Mouse (Mus musculus): ENCODE data around the gene Magohb.
"Not testable (repeated sequence)": the region's sequence is repeated elsewhere in the genome, so short reads cannot be mapped to it uniquely, and the experiment has no call there.

Magohb gene

DNA sequence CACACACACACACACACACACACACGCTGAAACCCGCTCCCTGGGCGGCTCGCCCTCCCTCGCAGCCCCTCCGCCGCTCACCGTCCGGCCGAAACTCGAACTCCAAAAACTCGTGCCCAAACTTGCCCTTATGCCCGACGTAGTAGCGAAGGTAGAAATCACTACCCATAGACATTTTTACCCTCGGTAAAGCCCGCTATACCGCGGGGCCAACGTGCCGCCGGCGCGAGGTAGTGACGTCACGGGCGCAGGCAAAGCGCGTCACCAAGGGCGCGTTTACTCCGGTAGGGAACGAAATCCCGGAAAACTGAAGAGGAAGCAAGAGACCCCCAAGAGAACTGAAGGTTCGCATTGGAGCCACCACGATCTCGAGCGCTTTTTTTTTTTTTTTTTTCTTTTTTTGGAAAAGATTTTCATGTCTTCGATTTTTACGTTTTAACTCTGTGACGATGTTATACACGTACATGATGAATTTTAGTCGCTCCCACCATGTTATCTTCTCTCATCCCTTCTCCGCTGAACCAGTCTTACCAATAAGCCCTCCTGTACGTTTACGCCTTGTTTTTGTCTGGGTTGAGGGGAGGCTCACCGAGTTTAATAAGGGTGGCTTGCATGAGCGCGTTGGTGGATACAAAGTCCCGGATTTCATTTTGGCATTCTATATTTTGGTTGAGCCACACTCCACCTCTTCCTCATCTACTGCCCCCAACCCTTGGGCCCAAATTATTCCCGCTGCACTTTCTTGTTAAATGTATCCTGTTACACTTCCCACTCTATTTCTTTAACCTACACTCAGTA is at the start of gene Magohb:
Magohb (minus strand) TSS at position 254 of the 798 bp plus-strand sequence.
- DNase-seq (ENCODE audit: low spot score in 2 of 2), result peak; percentile 77 to 89

GRCm38 (mm10) chr6:131340082-131340481 is 47.0 kb upstream of the Magohb start:
- no peak for DNase-seq (ENCODE audit: low spot score in 2 of 2)

GRCm38 (mm10) chr6:131339309-131339708 is 46.3 kb upstream of the Magohb start:
- no peak for DNase-seq (ENCODE audit: low spot score in 2 of 2)

DNA sequence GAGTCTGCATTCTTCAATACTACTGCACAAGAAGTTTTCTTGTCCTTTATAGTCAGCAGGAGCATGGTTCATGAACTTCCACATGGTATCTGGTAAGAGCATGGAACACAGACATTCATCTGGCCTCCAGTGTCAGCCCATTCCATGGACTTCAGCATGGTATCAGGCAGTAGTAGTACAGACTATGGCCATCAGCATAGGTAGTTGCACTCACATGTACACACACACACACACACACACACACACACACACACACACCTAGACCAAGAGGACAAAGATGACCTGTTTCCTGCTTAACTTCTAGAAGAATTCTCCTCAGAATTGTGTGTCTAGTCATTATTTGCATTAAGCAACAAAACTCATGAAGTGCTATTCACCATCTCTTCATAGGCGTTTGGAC is 45.7 kb upstream of the Magohb start:
- DNase-seq (ENCODE audit: low spot score in 2 of 2), result no peak

DNA sequence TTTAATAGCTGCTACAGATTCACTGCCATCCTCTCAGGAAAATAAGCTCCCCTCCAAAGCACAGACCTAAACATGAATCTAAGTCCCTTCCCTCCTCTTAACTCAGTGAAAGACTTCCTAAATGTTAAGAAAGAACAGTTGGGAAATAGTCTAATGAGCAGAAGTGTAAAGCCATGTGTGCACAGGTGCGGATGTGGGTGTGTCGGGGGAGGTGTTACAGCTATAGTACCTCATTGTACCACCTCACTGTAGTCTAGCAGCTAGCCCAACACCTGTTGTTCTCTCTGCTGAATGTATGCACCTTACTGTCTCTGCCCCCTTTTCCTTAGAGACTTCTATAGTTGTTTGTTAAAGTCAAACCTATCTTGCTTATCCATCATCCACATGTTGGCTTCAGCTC is 34.0 kb upstream of the Magohb start:
- DNase-seq (ENCODE audit: low spot score in 2 of 2), result no peak

DNA sequence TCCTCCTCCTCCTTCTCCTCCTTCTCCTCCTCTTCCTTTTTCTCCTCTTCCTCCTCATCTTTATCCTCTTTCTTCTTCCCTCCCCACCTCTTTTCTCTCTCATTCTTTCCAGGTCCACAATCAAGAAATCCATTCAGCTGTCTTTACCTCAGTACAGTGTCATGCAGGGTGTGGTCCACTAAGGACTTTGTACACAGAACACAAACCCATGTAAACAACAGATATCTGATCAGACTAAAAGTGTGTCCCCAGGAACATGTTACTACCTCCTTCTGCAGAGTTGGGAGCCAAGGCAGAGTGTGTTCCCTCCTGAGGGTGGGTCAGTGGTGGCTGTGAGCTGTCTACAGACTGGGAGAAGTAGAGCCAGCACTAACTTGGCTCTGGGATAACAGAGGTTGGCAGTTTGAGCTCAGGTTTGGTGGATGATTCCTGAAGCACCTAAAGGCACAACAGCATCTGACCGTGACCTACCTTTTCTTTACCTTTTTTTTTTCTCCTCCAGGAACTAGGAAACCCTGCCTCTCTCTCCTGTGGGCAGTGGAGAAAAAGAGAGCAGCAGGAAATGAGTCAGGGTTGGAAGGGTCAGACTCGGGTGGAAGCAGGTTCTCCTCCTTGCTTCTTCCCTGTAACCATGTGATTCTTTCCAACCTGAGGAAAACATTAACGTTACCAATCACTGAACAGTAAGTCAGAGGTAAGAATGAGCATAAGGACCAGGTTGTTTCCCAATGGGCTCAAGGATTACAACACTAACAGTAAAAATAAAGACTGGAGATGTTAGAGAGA is 29.0 kb upstream of the Magohb start:
- DNase-seq (ENCODE audit: low spot score in 2 of 2), result no peak

DNA sequence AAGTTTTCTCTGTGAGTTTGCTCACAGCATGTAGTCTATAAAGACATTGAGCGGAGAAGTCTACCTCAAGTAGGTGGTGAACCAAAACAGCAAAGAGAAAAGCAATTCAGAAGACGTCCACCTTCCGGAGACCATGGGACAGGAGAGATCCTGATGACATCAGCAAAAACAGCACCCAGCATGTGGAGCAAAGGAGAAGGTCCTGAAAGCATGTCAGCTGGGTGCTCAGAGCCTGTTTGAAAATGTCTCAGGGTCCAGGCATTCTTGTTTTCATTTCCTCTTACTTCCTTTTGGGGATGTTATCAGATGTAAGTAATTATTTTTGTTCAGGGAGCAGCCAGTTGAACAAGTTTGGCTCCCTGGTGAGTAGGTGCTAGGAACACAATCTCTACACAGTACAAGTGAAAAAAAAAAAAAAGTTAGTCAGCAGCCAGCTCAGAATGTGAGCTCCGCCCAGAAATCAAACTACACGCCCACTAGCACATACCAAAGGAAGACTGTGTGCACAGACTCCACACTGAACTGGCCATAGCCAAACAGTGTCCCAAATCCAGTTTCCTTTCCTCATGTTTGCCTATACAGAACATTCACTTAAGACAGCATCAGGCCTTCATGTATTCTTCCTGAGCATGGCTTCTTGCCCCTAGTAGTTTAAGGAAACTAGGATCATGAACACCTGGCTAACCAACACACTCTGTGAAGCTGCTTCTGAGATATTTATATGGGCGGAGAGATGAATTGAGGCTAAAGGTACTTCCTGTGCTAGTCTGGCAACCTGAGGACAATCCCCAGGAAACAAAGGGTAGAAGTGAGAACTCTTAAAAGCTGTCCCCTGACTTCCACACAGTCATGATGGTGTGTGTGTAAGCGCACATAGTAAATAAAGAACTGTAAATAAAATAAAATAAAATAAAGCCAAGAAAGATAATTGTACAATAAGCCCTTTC is 23.4 kb upstream of the Magohb start:
- no peak for DNase-seq (ENCODE audit: low spot score in 2 of 2)

GRCm38 (mm10) chr6:131308031-131308430 is 15.0 kb upstream of the Magohb start:
- no peak for DNase-seq (ENCODE audit: low spot score in 2 of 2)

DNA sequence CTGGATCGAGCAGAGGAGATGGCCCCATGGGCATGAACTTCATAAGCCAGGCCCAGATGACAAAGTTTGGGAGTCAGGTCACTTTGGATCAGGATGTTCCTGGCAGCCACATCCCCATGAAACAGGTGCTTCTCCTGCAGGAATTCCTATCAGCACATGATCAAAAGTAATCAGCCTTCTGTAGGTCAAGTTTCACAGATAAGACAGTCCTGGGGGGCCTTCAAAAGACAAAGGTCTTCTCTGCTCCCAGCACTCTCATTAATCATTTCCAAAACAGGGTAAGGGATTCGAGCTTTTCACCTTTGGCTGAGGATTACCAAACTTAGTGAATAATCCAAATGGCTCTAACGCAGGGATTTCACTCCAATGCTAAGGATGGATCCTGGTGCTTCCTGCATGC is 11.7 kb upstream of the Magohb start:
- DNase-seq (ENCODE audit: low spot score in 2 of 2), result no peak

DNA sequence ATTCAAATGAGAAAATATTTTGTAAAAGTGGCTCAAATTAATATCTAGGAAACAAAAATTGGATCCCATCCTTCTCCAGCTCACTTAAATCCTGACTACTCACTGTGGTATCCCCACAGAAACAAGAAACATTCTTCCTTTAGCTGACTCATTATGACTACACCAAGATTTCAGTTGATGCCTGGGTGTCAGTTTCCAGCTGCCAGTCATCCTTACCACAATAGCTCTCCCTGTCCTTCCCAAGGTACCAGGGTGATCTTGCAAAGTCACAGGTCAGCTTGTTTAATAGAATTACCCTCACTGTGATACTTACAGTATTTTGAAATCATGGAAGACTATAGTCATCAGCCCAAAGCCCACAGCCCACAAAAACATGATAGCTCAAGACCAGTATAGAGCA is 5.5 kb upstream of the Magohb start:
- no peak for DNase-seq (ENCODE audit: low spot score in 2 of 2)

DNA sequence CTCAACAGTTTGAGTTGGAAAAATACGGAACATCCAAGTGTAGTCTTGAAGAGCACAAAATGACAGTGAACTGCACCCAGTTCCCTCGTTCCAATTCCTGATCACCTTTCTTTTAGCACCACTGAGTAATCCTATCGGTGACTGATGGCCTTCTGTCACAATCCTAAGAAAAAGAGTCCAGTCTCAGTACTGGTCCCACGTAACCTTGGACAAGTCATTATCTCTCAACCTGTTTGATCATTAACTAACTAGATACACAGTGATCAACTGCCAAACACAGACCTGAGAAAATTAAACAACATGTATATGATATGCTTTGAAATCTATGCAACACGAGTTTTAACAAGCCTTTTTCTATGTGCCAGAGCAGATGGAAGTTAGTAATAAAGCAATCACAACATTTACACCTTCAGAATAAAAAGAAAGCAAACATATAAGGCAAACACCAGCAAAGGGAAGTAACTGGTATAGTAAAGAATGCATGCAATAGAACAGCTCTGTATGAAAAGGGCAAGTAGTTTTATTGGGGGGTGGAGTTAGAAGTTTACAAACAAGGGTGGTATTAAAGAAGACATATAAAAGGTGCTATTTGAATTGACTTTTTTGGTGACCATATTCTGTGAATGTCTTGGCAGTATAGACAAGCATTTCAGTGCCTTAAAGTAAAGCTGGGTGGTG is 1.5 kb upstream of the Magohb start:
- DNase-seq (ENCODE audit: low spot score in 2 of 2), result no peak

DNA sequence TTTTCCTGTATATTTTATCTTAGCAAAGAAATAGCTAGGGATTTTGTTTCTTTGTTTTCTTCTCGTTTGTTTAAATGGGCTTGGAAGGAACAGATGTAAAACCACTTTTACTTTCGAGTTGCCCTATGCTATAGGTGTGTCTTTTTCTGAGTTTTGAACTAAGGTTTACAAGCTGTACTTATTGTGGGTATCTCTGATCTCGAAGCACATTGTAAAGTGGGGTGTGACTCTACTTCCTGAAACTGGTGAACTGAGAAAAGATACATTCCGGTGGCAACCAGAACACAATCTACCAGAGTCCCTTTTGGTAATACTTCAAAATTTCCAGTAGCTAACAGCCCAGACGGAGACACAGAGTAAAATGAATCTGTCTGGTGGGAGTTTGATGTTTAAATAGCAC is 872 bp upstream of the Magohb start:
- DNase-seq (ENCODE audit: low spot score in 2 of 2), result no peak

- no peak for DNase-seq (ENCODE audit: low spot score in 2 of 2)
Measured at GRCm38 (mm10) chr6:131292276-131292990, 611 bp downstream of the Magohb start.

- peak in 1 of 2 experiments; percentile 19 for DNase-seq (ENCODE audit: low spot score in 2 of 2)
Measured at GRCm38 (mm10) chr6:131290430-131290829, 2.6 kb downstream of the Magohb start.

DNA sequence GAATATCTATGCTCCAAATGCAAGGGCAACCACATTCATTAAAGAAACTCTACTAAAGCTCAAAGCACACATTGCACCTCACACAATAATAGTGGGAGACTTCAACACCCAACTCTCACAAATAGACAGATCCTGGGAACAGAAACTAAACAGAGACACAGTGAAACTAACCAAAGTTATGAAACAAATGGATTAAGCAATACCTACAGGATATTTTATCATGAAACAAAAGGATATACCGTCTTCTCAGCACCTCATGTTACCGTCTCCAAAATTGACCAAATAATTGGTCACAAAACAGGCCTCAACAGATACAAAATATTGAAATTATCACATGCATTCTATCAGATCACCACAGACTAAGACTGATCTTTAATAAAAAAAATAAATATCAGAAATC is 14.9 kb downstream of the Magohb start:
- DNase-seq (ENCODE audit: low spot score in 2 of 2), result not testable (repeated sequence)

GRCm38 (mm10) chr6:131276659-131277058 is 16.4 kb downstream of the Magohb start:
- DNase-seq (ENCODE audit: low spot score in 2 of 2), result no peak

- DNase-seq (ENCODE audit: low spot score in 2 of 2), result no peak
Measured at GRCm38 (mm10) chr6:131272311-131272710, 20.7 kb downstream of the Magohb start.

DNA sequence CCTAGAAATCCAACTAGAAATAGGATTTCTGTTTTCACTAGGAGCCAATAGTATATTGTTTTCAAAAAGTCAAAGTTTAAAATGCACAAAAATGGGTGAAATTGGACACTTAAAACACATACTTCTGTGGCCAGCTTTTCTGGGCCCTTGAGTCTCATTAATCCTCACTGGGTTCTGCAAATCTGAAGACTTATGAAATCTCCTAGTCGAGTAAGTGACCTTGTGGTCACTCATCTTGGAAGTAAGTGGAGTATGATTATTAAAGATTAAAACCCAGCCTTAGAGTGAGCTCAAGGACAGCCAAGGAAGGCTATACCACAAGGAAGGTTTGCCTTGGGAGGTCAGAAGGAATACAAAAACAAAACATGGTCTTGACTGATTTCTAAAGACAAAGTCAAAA is 22.7 kb downstream of the Magohb start:
- no peak for DNase-seq (ENCODE audit: low spot score in 2 of 2)

- DNase-seq (ENCODE audit: low spot score in 2 of 2), result no peak
Measured at GRCm38 (mm10) chr6:131269599-131269998, 23.4 kb downstream of the Magohb start.

DNA sequence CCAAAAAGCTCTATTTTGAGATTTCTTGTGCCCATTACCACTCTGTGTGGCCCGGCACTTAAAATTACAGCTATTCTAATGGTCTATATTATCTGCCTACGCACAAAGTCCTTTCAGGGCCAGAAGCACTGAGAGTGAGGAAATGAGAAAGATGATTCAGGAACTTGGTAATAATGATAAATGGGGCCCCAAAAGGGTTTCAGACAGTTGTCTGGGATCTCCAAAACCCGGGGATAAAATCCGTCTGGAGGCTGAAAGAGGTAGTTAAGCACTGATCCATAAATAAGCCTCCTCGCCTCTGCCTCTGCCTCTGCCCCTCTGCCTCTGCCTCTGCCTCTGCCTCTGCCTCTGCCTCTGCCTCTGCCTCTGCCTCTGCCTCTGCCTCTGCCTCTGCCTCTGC is 28.9 kb downstream of the Magohb start:
- DNase-seq (ENCODE audit: low spot score in 2 of 2), result no peak

- DNase-seq (ENCODE audit: low spot score in 2 of 2), result no peak
Measured at GRCm38 (mm10) chr6:131262778-131263177, 30.3 kb downstream of the Magohb start.

Measured in spleen, postnatal 14 days (tissue).